Mouse (Mus musculus): Measurements from ENCODE around the gene Atp8a2.

DNA sequence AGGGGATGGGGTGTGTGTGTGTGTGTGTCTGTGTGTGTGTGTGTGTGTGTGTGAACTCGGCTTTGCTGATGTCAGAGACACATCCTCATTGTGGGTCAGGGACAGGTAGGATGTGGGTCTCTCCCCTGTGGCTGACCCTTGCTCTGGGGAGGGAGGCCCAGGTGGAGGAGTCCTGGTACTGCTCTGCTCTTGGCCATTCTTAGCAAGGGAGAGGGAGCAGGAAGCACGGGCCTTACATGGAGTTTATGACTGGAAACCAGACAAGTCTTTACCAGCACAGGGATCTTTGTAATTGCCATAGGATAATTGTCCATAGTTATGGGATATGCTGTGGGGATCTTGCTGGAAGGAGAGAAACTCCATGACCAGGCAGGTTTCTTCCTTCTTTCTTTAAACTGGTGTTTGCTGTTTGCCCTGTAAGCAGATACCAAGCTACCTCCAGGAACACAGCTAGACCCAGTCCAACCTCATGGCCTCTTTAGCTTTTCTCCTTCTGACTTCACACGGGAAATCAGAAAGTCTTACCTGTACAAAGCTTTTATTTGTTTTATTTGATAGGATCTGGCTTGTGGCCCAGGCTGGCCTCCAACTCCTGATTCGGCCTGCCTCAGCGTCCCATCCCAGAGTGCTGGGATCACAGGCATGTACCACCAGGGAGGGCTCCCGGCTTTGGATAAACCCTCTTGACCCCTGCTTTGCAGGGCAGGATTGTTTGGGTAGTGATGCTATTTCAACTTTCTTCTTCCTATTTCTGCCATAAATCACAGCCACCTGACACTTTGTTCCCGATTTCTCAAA, 557.9 kb downstream of the Atp8a2 start:
- no peak for TF ChIP-seq TAL1 (IDR thresholded peaks at IDR 0.05; ENCODE audit: low read length)
- TF ChIP-seq GATA1 (IDR thresholded peaks at IDR 0.05; ENCODE audit: low read length), result no peak
